Mouse (Mus musculus) CH12.LX (cell line): ENCODE measurements at regions not wholly inside any gene's neighbourhood (a gene's known extent, or its start where the extent isn't known, plus 50 kb on each side); places are given as distances from the start of the nearest gene placed in this dataset.

Experiments
- DNase-seq: peaks from one replicate; pipeline ENCODE4 v3.0.0-alpha.2; 2013; ENCODE audit errors: extremely low read depth
- H3K27ac ChIP-seq: 2 replicates; pipeline ENCODE4 v1.5.1; 2012; ENCODE audit warnings: low read depth, mild to moderate bottlenecking, control low read depth, moderate library complexity; ENCODE audit not compliant: insufficient read depth
- H3K27me3 ChIP-seq: replicated peaks from 2 replicates; pipeline ENCODE3; 2012; ENCODE audit warnings: inconsistent platforms
- H3K36me3 ChIP-seq, 2 experiments: replicated peaks in 1 of 2; 2 replicates each; pipeline versions ENCODE3 to v1.6.1; 2012; ENCODE audit warnings: inconsistent platforms in 1 of 2, low read length in 1 of 2, mild to moderate bottlenecking in 1 of 2, mixed read lengths in 1 of 2, moderate library complexity in 1 of 2; ENCODE audit not compliant: control insufficient read depth in 1 of 2, insufficient read depth in 1 of 2
- H3K4me1 ChIP-seq, 2 experiments: 2 replicates each; pipeline ENCODE4 v1.6.1; 2012; ENCODE audit warnings: inconsistent platforms in 1 of 2, moderate library complexity in 1 of 2; ENCODE audit not compliant: insufficient read depth in 2 of 2, control insufficient read depth in 1 of 2
- H3K4me2 ChIP-seq: 2 replicates; pipeline ENCODE4 v1.6.1; 2012; ENCODE audit warnings: low read depth, mild to moderate bottlenecking, control low read depth; ENCODE audit not compliant: poor library complexity, insufficient read depth, severe bottlenecking
- H3K4me3 ChIP-seq, 3 experiments: fragments of 150-350 bp in 1 of 3; sonication (generic) in 1 of 3; replicated peaks in 1 of 3; 2 replicates each; pipeline versions ENCODE3 to v1.5.1; 2011 to 2012; ENCODE audit warnings: low read depth in 2 of 3, low read length in 2 of 3, mild to moderate bottlenecking in 2 of 3, moderate library complexity in 2 of 3, control low read depth in 1 of 3, improper control_type of control experiment in 1 of 3, inconsistent platforms in 1 of 3, mixed read lengths in 1 of 3; ENCODE audit not compliant: poor library complexity in 1 of 3
- H3K79me2 ChIP-seq: replicated peaks from 2 replicates; pipeline ENCODE4 v1.6.1; 2012; ENCODE audit warnings: mild to moderate bottlenecking, moderate library complexity; ENCODE audit not compliant: control insufficient read depth, poor library complexity, insufficient read depth, severe bottlenecking; ENCODE audit errors: extremely low read depth
- H3K9ac ChIP-seq: 2 replicates; pipeline ENCODE4 v1.6.1; 2012; ENCODE audit warnings: low read depth, mild to moderate bottlenecking, control low read depth, moderate library complexity; ENCODE audit not compliant: insufficient read depth
- H3K9me3 ChIP-seq: replicated peaks from 2 replicates; pipeline ENCODE3; 2012; ENCODE audit warnings: low read length, inconsistent platforms, mixed read lengths
- BHLHE40 ChIP-seq: IDR thresholded peaks from 2 replicates; pipeline ENCODE4 v1.6.1; 2011; ENCODE audit warnings: mild to moderate bottlenecking, low read depth, low read length, improper control_type of control experiment
- CHD2 ChIP-seq: IDR thresholded peaks from 2 replicates; pipeline ENCODE4 v1.6.1; 2011; ENCODE audit warnings: low read length, improper control_type of control experiment
- CTCF ChIP-seq, 2 experiments: IDR thresholded peaks in 1 of 2; conservative IDR thresholded peaks in 1 of 2; 2 replicates each; pipeline ENCODE4 v1.5.1; 2011 to 2012; ENCODE audit warnings: low read depth in 2 of 2, low read length in 2 of 2, improper control_type of control experiment in 1 of 2, inconsistent platforms in 1 of 2, mild to moderate bottlenecking in 1 of 2, moderate library complexity in 1 of 2
- E2F4 ChIP-seq: IDR thresholded peaks from 2 replicates; pipeline ENCODE4 v1.6.1; 2011; ENCODE audit warnings: low read depth, low read length, improper control_type of control experiment; ENCODE audit not compliant: insufficient replicate concordance
- ELF1 ChIP-seq: IDR thresholded peaks from 2 replicates; pipeline ENCODE4 v1.6.1; 2014; ENCODE audit warnings: low read depth, mild to moderate bottlenecking, inconsistent platforms, low read length, improper control_type of control experiment
- EP300 ChIP-seq: IDR thresholded peaks from 2 replicates; pipeline ENCODE4 v1.6.1; 2011; ENCODE audit warnings: low read length, improper control_type of control experiment
- ETS1 ChIP-seq: conservative IDR thresholded peaks from 2 replicates; pipeline ENCODE4 v1.6.1; 2012; ENCODE audit warnings: low read depth, mild to moderate bottlenecking, inconsistent platforms, low read length, improper control_type of control experiment, moderate library complexity
- IRF4 ChIP-seq: IDR thresholded peaks from 2 replicates; pipeline ENCODE4 v1.6.1; 2014; ENCODE audit warnings: low read depth, mild to moderate bottlenecking, inconsistent platforms, low read length, improper control_type of control experiment
- JUN ChIP-seq: IDR thresholded peaks from 2 replicates; pipeline ENCODE4 v1.6.1; 2011; ENCODE audit warnings: low read depth, mild to moderate bottlenecking, low read length, improper control_type of control experiment, moderate library complexity; ENCODE audit not compliant: insufficient read depth
- JUND ChIP-seq: conservative IDR thresholded peaks from 2 replicates; pipeline ENCODE4 v1.6.1; 2011; ENCODE audit warnings: low read depth, low read length, improper control_type of control experiment
- KAT2A ChIP-seq: IDR thresholded peaks from 2 replicates; pipeline ENCODE4 v1.6.1; 2012; ENCODE audit warnings: low read length, improper control_type of control experiment, inconsistent platforms; ENCODE audit not compliant: insufficient replicate concordance
- MAFK ChIP-seq: IDR thresholded peaks from 2 replicates; pipeline ENCODE4 v1.6.1; 2011; ENCODE audit warnings: low read length, improper control_type of control experiment; ENCODE audit not compliant: insufficient replicate concordance
- MAX ChIP-seq: IDR thresholded peaks from 2 replicates; pipeline ENCODE4 v1.6.1; 2011; ENCODE audit warnings: low read length, improper control_type of control experiment
- MAZ ChIP-seq: IDR thresholded peaks from 2 replicates; pipeline ENCODE4 v1.6.1; 2012; ENCODE audit warnings: low read depth, mild to moderate bottlenecking, inconsistent platforms, low read length, improper control_type of control experiment, moderate library complexity
- MXI1 ChIP-seq: IDR thresholded peaks from 2 replicates; pipeline ENCODE4 v1.6.1; 2011; ENCODE audit warnings: mild to moderate bottlenecking, low read depth, low read length, improper control_type of control experiment
- MYC ChIP-seq: IDR thresholded peaks from 2 replicates; pipeline ENCODE4 v1.6.1; 2011; ENCODE audit warnings: low read depth, mild to moderate bottlenecking, improper control_type of control experiment, low read length
- RAD21 ChIP-seq: IDR thresholded peaks from 2 replicates; pipeline ENCODE4 v1.6.1; 2011; ENCODE audit warnings: low read depth, mild to moderate bottlenecking, low read length, improper control_type of control experiment, moderate library complexity
- SMC3 ChIP-seq: IDR thresholded peaks from 2 replicates; pipeline ENCODE4 v1.6.1; 2011; ENCODE audit warnings: low read depth, low read length, improper control_type of control experiment
- TBP ChIP-seq: conservative IDR thresholded peaks from 2 replicates; pipeline ENCODE4 v1.6.1; 2011; ENCODE audit warnings: low read depth, low read length, improper control_type of control experiment
- TCF12 ChIP-seq: IDR thresholded peaks from 2 replicates; pipeline ENCODE4 v1.6.1; 2014; ENCODE audit warnings: low read depth, mild to moderate bottlenecking, inconsistent platforms, low read length, improper control_type of control experiment
- USF1 ChIP-seq: IDR thresholded peaks from 2 replicates; pipeline ENCODE4 v1.6.1; 2014; ENCODE audit warnings: low read depth, mild to moderate bottlenecking, inconsistent platforms, low read length, improper control_type of control experiment
- USF2 ChIP-seq: conservative IDR thresholded peaks from 2 replicates; pipeline ENCODE4 v1.6.1; 2011; ENCODE audit warnings: low read depth, low read length, improper control_type of control experiment
- ZC3H11A ChIP-seq: IDR thresholded peaks from 2 replicates; pipeline ENCODE4 v1.6.1; 2012; ENCODE audit warnings: low read depth, mild to moderate bottlenecking, inconsistent platforms, low read length, improper control_type of control experiment
- ZKSCAN1 ChIP-seq: IDR thresholded peaks from 2 replicates; pipeline ENCODE4 v1.6.1; 2012; ENCODE audit warnings: low read depth, inconsistent platforms, low read length, improper control_type of control experiment, borderline replicate concordance
- ZMIZ1 ChIP-seq: IDR thresholded peaks from 2 replicates; pipeline ENCODE4 v1.6.1; 2012; ENCODE audit warnings: low read depth, mild to moderate bottlenecking, inconsistent platforms, low read length, improper control_type of control experiment
- ZNF384 ChIP-seq: IDR thresholded peaks from 2 replicates; pipeline ENCODE4 v1.6.1; 2012; ENCODE audit warnings: low read depth, low read length, improper control_type of control experiment, inconsistent platforms
- dilution Hi-C: fragments of 300-500 bp; cut with MboI; formaldehyde crosslinking; loops from 2 replicates; pipeline ENCODE4 v1.14.3; 2020; ENCODE audit warnings: low sequenced_read_pairs; ENCODE audit not compliant: extremely low pct_unique_long_range_greater_than_20kb, extremely low pct_ligation_motif_present
- in situ Hi-C: fragments of 300-500 bp; cut with MboI; formaldehyde crosslinking; loops from 3 replicates; pipeline ENCODE4 v1.14.3; 2019; ENCODE audit warnings: low sequenced_read_pairs, low pct_ligation_motif_present, low pct_unique_long_range_greater_than_20kb, mixed read lengths

GRCm38 (mm10) chr15:86590896-86591295 is 376.6 kb downstream of the Tbc1d22a start:
- Histone ChIP-seq H3K27ac (no peak overlapping the region), H3K4me2 (no peak overlapping the region), H3K36me3 (no peaks in the 10 kb centered on the region), H3K9me3 (no peaks in the 10 kb centered on the region), H3K4me3 (no peak overlapping the region), H3K27me3 (peaks cover 7% of the 10 kb centered on the region), H3K9ac (no peak overlapping the region)
- DNase-seq = no peak
- in situ Hi-C loops = no loop called here
- TF ChIP-seq ZMIZ1 (no peak), RAD21 (peak; percentile 30), MXI1 (no peak), CTCF (conservative IDR thresholded peaks at IDR 0.05 in 1 of 2, IDR thresholded peaks at IDR 0.05 in 1 of 2; ENCODE audit: low read depth in 2 of 2, low read length in 2 of 2) (peak in 1 of 2 experiments; percentile 26; a peak in 1 of 4 replicates), MAX (no peak)
- TF ChIP-seq, all 38 proteins: peak for 2
- no peaks in the 10 kb centered on the region for H3K79me2 ChIP-seq
- dilution Hi-C loops = no loop called here
- peaks cover 2 to 10% of the 10 kb centered on the region in 2 experiments; a peak in 3 of 4 replicates for H3K4me1 ChIP-seq

DNA sequence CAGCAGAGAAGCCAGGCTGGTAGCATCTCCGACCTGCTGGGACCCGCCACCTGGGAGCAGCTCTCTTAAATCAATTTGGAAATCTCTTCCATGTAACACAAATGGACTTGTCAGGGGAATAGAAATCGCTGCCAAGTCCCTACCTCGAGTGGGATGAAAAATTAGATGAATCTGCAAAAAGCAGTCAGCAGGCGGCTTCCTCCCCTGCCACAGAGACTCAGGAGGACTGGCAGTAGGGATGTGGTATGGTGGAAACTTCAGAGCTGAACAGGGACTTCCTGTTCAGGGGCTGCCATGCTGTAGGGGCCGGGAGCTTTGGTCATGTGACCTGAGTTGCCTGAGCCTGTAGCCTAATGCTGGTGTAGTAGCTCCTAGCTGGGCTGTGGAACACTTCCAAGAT is 379.1 kb downstream of the Tbc1d22a start:
- no peak for TF ChIP-seq CTCF (conservative IDR thresholded peaks at IDR 0.05 in 1 of 2, IDR thresholded peaks at IDR 0.05 in 1 of 2; ENCODE audit: low read depth in 2 of 2, low read length in 2 of 2)
- no peak for TF ChIP-seq MXI1
- TF ChIP-seq TCF12 = no peak
- TF ChIP-seq ELF1 = no peak
- TF ChIP-seq MAFK = no peak
- TF ChIP-seq MAZ = no peak
- TF ChIP-seq ZNF384 = no peak
- TF ChIP-seq IRF4 = no peak
- TF ChIP-seq CHD2 = no peak
- TF ChIP-seq SMC3 = no peak
- no peak for TF ChIP-seq EP300
- TF ChIP-seq ETS1 = no peak
- in situ Hi-C loops = no loop called here
- Histone ChIP-seq H3K9me3 (no peaks in the 10 kb centered on the region), H3K27me3 (peaks cover 5% of the 10 kb centered on the region), H3K9ac (no peak overlapping the region), H3K79me2 (no peaks in the 10 kb centered on the region), H3K4me3 (no peak overlapping the region), H3K4me1 (peaks cover 2 to 10% of the 10 kb centered on the region in 2 experiments; a peak in 2 of 4 replicates), H3K4me2 (no peak overlapping the region), H3K36me3 (no peaks in the 10 kb centered on the region), H3K27ac (no peak overlapping the region)
- dilution Hi-C loops = no loop called here
- DNase-seq = no peak

GRCm38 (mm10) chr15:86606411-86606810 is 392.2 kb downstream of the Tbc1d22a start:
- no peak overlapping the region for H3K9ac ChIP-seq
- H3K9me3 ChIP-seq = peaks cover 12% of the 10 kb centered on the region
- no peak for DNase-seq
- no peaks in the 10 kb centered on the region for H3K79me2 ChIP-seq
- no peaks in the 10 kb centered on the region for H3K36me3 ChIP-seq
- TF ChIP-seq KAT2A (no peak), ELF1 (no peak), MXI1 (no peak), ZKSCAN1 (no peak), JUND (no peak), MAX (no peak), USF2 (no peak), TBP (no peak), USF1 (no peak), JUN (no peak), CTCF (conservative IDR thresholded peaks at IDR 0.05 in 1 of 2, IDR thresholded peaks at IDR 0.05 in 1 of 2; ENCODE audit: low read depth in 2 of 2, low read length in 2 of 2) (no peak), ZC3H11A (no peak), MYC (no peak), BHLHE40 (no peak), E2F4 (no peak)
- no peaks in the 10 kb centered on the region for H3K4me1 ChIP-seq
- H3K4me3 ChIP-seq = no peak overlapping the region
- in situ Hi-C loops (no loop called here), dilution Hi-C loops (no loop called here)
- no peak overlapping the region for H3K27ac ChIP-seq
- H3K4me2 ChIP-seq = no peak overlapping the region
- H3K27me3 ChIP-seq = peaks cover 6% of the 10 kb centered on the region
